Mouse (Mus musculus) CD4-positive, CD25-positive, alpha-beta regulatory T cell, adult 2 months (primary cell): ENCODE measurements around the gene Hes3.
A peak's percentile ranks its signal among the peaks of the same experiment; 100 is the strongest.

Source experiments
- DNase-seq: peaks from one replicate; pipeline ENCODE4 v3.0.0-alpha.2; 2012; ENCODE audit warnings: low read depth, low spot score

Gene Hes3

GRCm38 (mm10) chr4:152281601-152282000 lies 9.9 kb downstream of the Hes3 start:
- no peak for DNase-seq

GRCm38 (mm10) chr4:152278986-152279385 lies 12.5 kb downstream of the Hes3 start:
- no peak for DNase-seq

- DNase-seq, result no peak
These were observed 13.5 kb downstream of the Hes3 start for GRCm38 (mm10) chr4:152277916-152278315.

GRCm38 (mm10) chr4:152276389-152277347 lies 14.8 kb downstream of the Hes3 start:
- DNase-seq, result no peak

- no peak for DNase-seq
These were observed 16.8 kb downstream of the Hes3 start for GRCm38 (mm10) chr4:152274681-152275131.

- DNase-seq, result peak; percentile 28
These were observed 17.7 kb downstream of the Hes3 start, which contains the start of gene Gpr153 for GRCm38 (mm10) chr4:152273621-152274236. TSS of gene Gpr153 (plus strand) at chr4:152274232.

- no peak for DNase-seq
These were observed 18.3 kb downstream of the Hes3 start for GRCm38 (mm10) chr4:152273191-152273590.

- no peak for DNase-seq
These were observed 18.9 kb downstream of the Hes3 start for GRCm38 (mm10) chr4:152272449-152273049.

GRCm38 (mm10) chr4:152272006-152272405 lies 19.5 kb downstream of the Hes3 start:
- DNase-seq, result no peak

GRCm38 (mm10) chr4:152271334-152271733 lies 20.1 kb downstream of the Hes3 start:
- DNase-seq, result no peak

GRCm38 (mm10) chr4:152270599-152270998 lies 20.9 kb downstream of the Hes3 start:
- no peak for DNase-seq

GRCm38 (mm10) chr4:152269967-152270366 lies 21.5 kb downstream of the Hes3 start:
- no peak for DNase-seq

- DNase-seq, result no peak
These were observed 23.6 kb downstream of the Hes3 start for GRCm38 (mm10) chr4:152267748-152268369.

GRCm38 (mm10) chr4:152266236-152266895 lies 25.1 kb downstream of the Hes3 start:
- DNase-seq, result no peak

GRCm38 (mm10) chr4:152265791-152266190 lies 25.7 kb downstream of the Hes3 start:
- no peak for DNase-seq

GRCm38 (mm10) chr4:152264867-152265568 lies 26.4 kb downstream of the Hes3 start:
- no peak for DNase-seq

GRCm38 (mm10) chr4:152264177-152264530 lies 27.3 kb downstream of the Hes3 start:
- DNase-seq, result no peak

GRCm38 (mm10) chr4:152263512-152264176 lies 27.8 kb downstream of the Hes3 start:
- no peak for DNase-seq

- no peak for DNase-seq
These were observed 28.4 kb downstream of the Hes3 start for GRCm38 (mm10) chr4:152263089-152263488.

GRCm38 (mm10) chr4:152262187-152262586 lies 29.3 kb downstream of the Hes3 start:
- no peak for DNase-seq
